Mouse (Mus musculus) G1E (cell line): ENCODE measurements around the gene Fam222a.

Experiments used
- CTCF ChIP-seq: IDR thresholded peaks from 2 replicates; pipeline ENCODE4 v1.5.1; 2012; ENCODE audit warnings: low read depth, low read length, inconsistent platforms, mixed read lengths
- POLR2AphosphoS5 ChIP-seq: IDR thresholded peaks from 2 replicates; pipeline ENCODE4 v1.6.1; 2012; ENCODE audit warnings: low read depth, low read length, inconsistent platforms; ENCODE audit not compliant: insufficient replicate concordance

DNA sequence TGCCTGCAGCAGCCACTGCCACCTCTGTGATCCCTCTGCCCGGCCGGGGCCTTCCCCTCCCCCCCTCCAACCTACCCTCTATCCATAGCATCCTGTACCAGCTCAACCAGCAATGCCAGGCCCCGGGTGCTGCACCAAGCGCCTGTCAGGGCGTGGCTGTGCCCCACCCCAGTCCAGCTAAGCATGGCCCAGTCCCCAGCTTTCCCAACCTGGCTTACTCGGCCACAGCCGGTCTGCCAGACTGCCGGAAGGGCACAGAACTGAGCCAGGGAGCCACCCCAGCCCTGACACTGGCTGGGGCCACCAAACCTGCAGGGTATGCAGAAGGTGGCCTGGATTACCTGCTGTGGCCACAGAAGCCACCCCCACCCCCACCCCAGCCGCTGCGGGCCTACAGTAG lies 43.4 kb downstream of the Fam222a start:
- TF ChIP-seq CTCF (no peak), POLR2AphosphoS5 (no peak)
